Mouse (Mus musculus): ENCODE results near the gene Itsn2.

- no peak for TF ChIP-seq GATA1 (IDR thresholded peaks at IDR 0.05; ENCODE audit: borderline replicate concordance, low read length)
- no peak for TF ChIP-seq FLI1 (IDR thresholded peaks at IDR 0.05; ENCODE audit: low read length)
Observed at GRCm38 (mm10) chr12:4706901-4707300, 114.5 kb downstream of the Itsn2 start.
